Mouse (Mus musculus) layer of hippocampus, adult 2 months (tissue): ENCODE measurements around the gene Ostf1. TPM values are rescaled to one million over a fixed set of nuclear protein-coding genes. Genes with fewer than 3 reads are reported as not detected.

Experiments
- DNase-seq, 2 experiments: peaks; one replicate each; pipeline ENCODE4 v3.0.0; 2022; ENCODE audit warnings: low spot score in 2 of 2
- H3K27ac ChIP-seq: fragments of 200-600 bp; 2 replicates; pipeline ENCODE4 v1.8.1; 2022
- H3K4me3 ChIP-seq: fragments of 200-600 bp; 2 replicates; pipeline ENCODE4 v1.8.1; 2022; ENCODE audit warnings: mild to moderate bottlenecking
- CTCF ChIP-seq: fragments of 200-600 bp; conservative IDR thresholded peaks from 2 replicates; pipeline ENCODE4 v1.8.1; 2022; ENCODE audit warnings: antibody characterized with exemption, mild to moderate bottlenecking, moderate library complexity
- total RNA-seq, 2 experiments: library from RNA; stranded (reverse); gene quantifications; 2 replicates each; pipeline ENCODE4 v1.2.3; 2021

Ostf1 gene
- total RNA-seq, 2 experiments from 2014 or later, result 28.1 to 28.9 TPM

DNA sequence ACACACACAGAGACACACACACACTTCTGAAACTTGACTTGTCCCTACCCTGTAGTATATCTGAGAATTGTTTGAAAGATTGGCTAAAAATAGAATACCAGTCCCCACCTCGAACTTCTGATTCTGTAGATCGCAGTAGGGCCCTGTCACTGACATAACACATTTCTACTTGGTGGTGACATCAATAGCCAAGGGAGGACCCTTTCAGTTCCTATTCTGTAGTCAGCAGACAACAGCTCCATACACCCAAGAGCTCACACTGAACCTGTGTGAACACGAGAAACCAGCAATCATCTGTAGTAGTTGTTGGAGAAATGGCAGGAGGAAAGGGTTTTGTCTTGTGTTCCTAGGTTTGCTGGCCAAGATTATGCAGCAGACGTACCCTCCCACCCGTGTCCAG is 23.4 kb upstream of the Ostf1 start:
- DNase-seq, result no peak
- Histone ChIP-seq H3K4me3 (no peak overlapping the region), H3K27ac (no peak overlapping the region)
- TF ChIP-seq CTCF, result no peak

DNA sequence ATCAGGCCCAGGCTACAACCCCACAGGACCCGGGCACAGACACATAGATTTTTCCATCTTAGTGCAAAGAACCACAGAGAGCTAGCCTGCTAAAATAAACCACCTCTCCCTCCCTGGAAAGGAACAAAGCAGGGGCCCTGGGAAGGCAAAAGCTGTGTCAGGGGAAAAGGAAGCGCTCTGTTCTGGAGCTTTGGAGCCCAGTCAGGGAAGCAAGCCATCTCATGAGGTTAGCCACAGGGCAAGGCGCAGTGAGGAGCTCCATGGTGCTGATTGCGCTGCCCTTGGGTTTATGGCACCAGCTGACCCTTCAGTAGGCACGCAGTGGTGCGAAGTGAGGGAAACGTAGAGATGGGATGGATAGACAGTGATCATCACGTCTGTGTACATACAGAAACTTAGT is 22.7 kb upstream of the Ostf1 start:
- H3K27ac ChIP-seq, result no peak overlapping the region
- no peak for TF ChIP-seq CTCF
- DNase-seq, result no peak
- no peak overlapping the region for H3K4me3 ChIP-seq

DNA sequence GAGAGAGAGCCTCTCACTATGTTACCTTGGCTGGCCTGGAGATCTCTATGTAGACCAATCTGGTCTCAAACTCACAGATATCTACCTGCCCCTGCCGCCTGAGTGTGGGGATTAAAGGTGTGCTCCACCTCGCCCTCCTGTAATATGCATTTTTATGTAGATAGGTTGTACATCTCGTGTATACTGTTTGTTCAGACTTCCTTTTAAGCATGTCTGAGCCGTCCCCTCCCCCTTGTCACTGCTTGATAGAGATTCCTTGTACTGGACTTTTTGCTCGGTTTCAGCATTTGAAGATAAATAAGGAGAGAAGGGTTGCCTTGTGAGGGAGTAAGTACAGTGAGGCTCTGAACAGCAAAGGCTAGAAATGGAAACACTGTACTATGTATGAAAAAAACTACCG is 21.4 kb upstream of the Ostf1 start:
- Histone ChIP-seq H3K27ac (no peak overlapping the region), H3K4me3 (no peak overlapping the region)
- TF ChIP-seq CTCF, result no peak
- DNase-seq, result no peak

DNA sequence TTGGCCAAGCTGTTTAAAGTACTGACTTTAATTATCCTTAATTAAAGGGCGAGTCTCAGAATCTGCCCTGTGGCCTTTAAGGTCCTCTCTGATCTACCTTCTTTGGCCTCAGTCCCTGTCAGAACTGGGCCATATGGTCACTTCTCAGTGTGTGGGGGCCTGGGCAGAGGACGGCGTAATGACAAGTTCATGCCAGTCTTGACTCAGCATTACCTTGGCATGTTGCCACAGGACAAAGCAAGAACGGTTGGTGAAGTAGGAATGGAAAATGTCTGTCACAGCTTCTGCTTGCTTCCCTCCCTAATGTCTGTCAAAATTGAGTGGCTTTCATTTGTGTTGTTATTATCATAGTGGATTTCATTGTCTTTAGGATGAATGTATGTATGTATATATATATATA is 21.0 kb upstream of the Ostf1 start:
- Histone ChIP-seq H3K27ac (no peak overlapping the region), H3K4me3 (no peak overlapping the region)
- DNase-seq, result no peak
- no peak for TF ChIP-seq CTCF

DNA sequence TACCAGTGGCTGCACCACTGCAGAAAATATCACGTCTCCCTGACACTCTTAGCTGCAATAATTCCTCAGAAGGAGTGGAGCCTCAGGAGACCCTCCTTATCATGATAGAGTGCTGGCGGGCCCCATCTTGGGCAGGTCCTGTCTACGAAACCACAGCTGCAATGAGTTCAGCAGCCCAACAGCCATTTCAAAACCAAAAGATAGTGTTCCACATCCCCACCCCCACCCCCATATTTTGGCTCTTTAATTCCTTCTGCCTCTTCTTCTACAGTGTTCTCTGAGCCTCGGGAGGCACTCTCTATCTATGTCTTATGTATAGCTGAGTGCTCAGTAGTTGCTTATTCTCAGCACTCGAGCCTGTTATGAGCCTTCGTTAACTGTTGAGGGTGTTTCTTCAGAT is 18.9 kb upstream of the Ostf1 start:
- no peak for DNase-seq
- H3K4me3 ChIP-seq, result no peak overlapping the region
- TF ChIP-seq CTCF, result no peak
- H3K27ac ChIP-seq, result no peak overlapping the region

DNA sequence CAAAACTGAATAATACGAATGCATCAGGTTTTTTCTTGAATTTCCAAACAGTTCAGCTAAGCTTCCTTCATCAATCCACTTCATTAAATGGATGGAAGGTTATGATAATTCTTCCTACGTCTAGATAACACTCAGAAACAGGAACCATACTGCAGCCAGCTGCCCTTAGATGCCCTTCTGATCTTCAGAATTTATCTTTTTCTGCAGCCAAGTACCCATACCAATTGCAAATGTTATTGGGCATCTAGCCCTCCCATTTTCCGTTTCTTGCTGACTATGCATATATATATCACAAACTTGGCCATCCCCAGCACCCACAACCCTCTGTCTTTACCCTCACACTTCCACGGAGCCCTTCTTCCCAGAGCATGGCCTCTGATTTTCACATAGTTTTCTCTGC is 18.3 kb upstream of the Ostf1 start:
- no peak for DNase-seq
- no peak overlapping the region for H3K4me3 ChIP-seq
- no peak for TF ChIP-seq CTCF
- H3K27ac ChIP-seq, result no peak overlapping the region

DNA sequence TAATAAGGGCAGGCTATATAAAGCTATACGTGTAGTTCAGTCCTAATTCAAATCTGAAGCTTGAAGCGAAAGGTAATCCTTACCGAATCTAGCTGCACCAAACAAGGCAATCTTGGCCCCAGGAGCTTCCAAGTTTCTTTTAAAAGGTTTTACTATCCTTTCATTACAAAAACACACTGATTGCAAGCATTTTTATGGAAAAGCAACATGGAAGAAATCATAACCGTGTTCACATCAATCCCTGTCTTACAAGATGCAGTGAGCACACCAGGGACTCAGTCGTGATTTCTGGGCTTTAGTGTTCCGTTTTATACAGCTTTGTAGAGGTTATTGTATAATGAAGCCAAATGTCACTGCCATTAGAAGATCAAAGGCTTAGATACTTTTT is 16.9 kb upstream of the Ostf1 start:
- no peak for TF ChIP-seq CTCF
- H3K27ac ChIP-seq, result no peak overlapping the region
- DNase-seq, result no peak
- no peak overlapping the region for H3K4me3 ChIP-seq

DNA sequence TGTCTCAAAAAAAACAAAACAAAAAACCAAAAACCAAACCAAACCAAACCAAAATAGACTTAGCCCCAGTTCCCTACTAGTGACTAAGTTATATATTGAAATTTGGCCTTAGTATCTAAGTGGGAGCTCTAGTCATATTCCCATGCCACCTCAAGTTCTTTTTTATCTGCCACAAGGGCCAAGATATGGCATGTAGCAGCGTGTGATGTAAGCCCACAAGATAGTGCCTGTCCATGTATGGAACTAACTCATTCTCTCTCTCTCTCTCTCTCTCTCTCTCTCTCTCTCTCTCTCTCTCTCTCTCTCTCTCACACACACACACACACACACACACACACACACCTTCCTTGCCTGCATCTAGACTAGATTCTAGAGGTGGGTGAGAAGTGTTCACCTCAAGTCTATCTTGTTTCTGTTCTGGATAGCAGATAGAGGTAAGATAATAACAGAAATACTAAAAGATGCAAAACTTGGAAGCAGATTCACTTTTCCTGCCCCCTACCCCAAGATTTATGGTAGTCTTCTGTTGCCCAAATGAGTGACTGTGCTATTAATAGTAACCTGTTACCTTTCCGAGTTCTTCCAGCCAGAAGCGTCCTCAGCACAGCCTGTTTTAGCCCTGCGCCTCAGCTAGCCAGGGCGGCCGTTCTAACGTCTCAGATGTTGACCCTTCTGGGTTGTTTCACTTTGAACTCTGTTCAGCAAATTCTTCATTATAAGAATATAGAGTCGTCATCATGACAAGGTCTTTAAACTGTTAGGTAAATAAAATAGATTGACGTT is 16.3 kb upstream of the Ostf1 start:
- no peak overlapping the region for H3K4me3 ChIP-seq
- TF ChIP-seq CTCF, result no peak
- H3K27ac ChIP-seq, result no peak overlapping the region
- DNase-seq, result no peak

DNA sequence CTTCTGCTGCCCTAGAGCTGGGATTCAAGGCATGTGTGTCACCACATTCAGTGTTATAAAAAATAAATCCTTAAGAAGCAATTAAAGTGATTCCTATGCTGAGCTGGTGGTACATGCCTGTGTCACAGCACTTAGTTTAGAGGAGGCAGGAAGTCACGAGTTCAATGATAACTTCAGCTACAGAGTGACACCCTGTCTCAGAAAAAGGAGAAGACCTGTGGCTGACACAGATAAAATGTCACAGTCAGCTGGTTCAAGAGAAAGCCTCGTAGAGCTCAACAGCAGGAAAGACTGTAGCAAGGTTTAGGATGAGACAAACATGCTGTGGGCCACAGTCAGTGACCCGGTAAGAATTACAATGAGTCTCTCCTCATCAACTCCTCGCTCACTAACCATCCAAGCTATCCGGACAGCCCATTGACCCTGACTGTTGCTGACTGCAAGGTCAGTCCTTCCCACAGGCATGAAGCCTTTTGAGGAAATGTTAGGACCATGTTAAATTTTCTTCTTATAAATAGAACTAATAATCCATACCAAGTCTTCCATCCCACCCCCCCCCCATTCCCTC is 15.3 kb upstream of the Ostf1 start:
- Histone ChIP-seq H3K4me3 (no peak overlapping the region), H3K27ac (no peak overlapping the region)
- DNase-seq, result no peak
- no peak for TF ChIP-seq CTCF

DNA sequence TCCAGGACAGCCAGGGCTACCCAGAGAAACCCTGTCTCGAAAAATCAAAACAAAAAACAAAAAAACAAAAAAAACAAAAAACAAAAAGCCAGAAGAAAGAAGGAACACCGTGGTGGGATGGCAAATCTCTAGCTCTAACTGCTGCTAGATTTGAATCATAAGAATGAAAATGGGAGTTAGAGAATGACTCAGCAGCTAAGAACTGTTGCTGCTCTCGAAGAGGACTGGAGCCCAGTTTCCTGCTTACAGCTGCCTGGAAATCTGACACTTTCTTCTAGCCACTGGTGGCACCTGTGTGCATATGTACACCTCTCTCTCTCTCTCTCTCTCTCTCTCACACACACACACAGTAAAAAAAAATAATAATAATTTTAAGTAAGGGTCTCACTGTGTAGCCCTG is 14.8 kb upstream of the Ostf1 start:
- Histone ChIP-seq H3K4me3 (no peak overlapping the region), H3K27ac (no peak overlapping the region)
- TF ChIP-seq CTCF, result no peak
- no peak for DNase-seq

DNA sequence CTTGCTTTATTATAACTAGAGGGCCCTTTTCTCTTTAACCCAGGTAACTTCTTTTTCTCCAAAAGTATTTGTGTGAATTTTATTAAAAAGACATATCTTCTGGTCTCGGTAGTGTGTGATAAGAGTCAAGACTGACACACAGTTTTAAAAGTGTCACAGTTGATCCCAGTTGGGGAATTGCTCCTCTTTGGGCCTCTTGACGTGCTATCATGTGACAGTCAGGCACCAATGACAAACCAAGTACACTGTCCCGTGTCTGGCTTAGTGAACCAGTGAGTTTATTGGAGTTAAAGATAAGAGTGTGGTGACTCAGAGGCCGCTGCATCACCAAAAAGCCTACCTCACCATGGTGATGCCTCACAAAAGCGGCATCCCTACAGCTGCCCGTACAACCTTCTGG is 12.5 kb upstream of the Ostf1 start:
- DNase-seq, result no peak
- no peak for TF ChIP-seq CTCF
- no peak overlapping the region for H3K4me3 ChIP-seq
- no peak overlapping the region for H3K27ac ChIP-seq

DNA sequence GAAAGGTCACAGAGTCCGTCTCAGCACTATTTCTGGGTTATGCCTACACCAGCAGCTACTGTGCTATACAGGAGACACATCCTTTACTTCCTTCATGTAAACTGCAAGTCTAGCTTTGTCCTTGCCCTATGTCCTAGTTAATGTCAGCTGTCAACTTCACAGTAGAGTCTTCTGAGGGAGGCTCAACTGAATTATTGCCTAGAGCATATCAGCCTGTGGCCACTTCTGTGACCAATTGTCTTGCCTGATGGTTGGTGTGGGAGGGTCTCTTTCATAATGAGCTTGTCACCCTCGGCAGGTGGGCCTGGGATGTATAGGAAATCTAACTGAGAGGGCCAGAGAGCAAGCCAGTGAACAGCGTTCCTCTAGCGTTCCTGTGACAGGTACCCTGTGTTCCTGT is 11.8 kb upstream of the Ostf1 start:
- TF ChIP-seq CTCF, result no peak
- Histone ChIP-seq H3K4me3 (no peak overlapping the region), H3K27ac (no peak overlapping the region)
- no peak for DNase-seq

DNA sequence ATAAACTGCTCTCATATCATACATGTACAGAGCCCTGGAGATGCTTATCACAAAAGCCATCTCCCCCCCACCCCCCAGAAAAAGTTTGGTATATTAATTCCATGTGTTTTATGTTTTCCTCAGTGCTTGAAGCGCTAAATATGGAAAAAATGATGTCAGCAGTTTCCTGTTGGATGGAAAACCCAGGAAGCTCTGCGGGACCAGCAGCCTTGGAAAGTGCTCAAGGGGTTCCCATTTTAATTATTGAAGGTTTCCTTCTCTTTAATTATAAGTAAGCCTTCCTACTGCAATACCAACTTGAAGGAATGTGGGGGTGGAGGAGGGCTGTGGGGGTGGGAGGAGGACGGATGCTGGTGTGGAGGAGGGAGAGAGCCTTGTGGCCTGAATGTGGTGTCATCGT is 9.4 kb upstream of the Ostf1 start:
- TF ChIP-seq CTCF, result no peak
- no peak for DNase-seq
- H3K4me3 ChIP-seq, result no peak overlapping the region
- H3K27ac ChIP-seq, result no peak overlapping the region

DNA sequence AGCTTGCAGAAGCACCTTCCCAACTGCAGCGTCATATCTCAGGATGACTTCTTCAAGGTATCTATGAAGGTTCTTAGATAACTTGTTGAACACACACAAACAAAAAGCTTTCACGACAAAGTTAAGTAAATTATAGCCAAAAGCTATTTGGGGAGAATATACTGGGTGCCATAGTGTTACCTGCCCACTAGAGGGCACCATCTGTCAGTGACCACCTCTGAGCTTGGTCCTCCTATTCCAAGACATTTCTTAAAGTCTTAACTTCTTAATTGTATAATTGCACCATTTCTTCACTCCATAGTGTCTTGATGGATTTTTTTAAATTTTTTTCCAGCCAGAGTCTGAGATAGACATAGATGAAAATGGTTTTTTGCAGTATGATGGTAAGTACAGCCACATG is 7.9 kb upstream of the Ostf1 start:
- Histone ChIP-seq H3K27ac (no peak overlapping the region), H3K4me3 (no peak overlapping the region)
- no peak for DNase-seq
- TF ChIP-seq CTCF, result peak; percentile 73
